Comparison of ENCODE assay signal across 8 mouse cellular contexts in genomic region chr1:156838695-156839094, GRCm38 (mm10). TPM values are rescaled to one million over a fixed set of nuclear protein-coding genes. Genes with fewer than 3 reads are reported as not detected.
A peak's percentile ranks its signal among the peaks of the same experiment; 100 is the strongest.
DNase-seq lines count a peak whose midpoint lies in the region; ATAC-seq lines count a peak whose summit lies in the region.

No protein-coding gene starts in this region.

- peak overlapping the region; percentile 60 for H3K4me2 ChIP-seq in limb, embryonic 13.5 days (replicated peaks)
- peak overlapping the region; percentile 38 for H3K4me2 ChIP-seq in neural tube, embryonic 12.5 days (replicated peaks)

- H3K9ac ChIP-seq in limb, embryonic 13.5 days, result peak overlapping the region; percentile 60
- no peak overlapping the region for H3K9ac ChIP-seq in neural tube, embryonic 12.5 days

- 4% methylated on average over 6 of the region's 6 CpGs for WGBS in limb, embryonic 13.5 days
- 6% methylated on average over 6 of the region's 6 CpGs for WGBS in neural tube, embryonic 12.5 days

- DNase-seq in R1 (ENCODE audit: low read depth, low spot score), result peak; percentile 62
- peak; percentile 85 for DNase-seq in embryo, embryonic 10.5 days (ENCODE audit: low spot score)
- peak; percentile 47 to 56 for DNase-seq in gastrocnemius, postnatal 36 days
- peak; percentile 42 for DNase-seq in hindlimb bud, embryonic 11.5 days (ENCODE audit: extremely low spot score, low read depth, low spot score)
- no peak for DNase-seq in cerebellum, adult 18-20 months
- no peak for DNase-seq in spleen, postnatal 36 days (ENCODE audit: low spot score in 2 of 2)

- H3K36me3 ChIP-seq in limb, embryonic 13.5 days, result no peaks in the 10 kb centered on the region
- no peaks in the 10 kb centered on the region for H3K36me3 ChIP-seq in neural tube, embryonic 12.5 days

- H3K9me3 ChIP-seq in limb, embryonic 13.5 days, result no peaks in the 10 kb centered on the region
- no peaks in the 10 kb centered on the region for H3K9me3 ChIP-seq in neural tube, embryonic 12.5 days

- ATAC-seq in limb, embryonic 13.5 days (ENCODE audit: low FRiP score, low read depth), result peak; percentile 94
- peak; percentile 75 for ATAC-seq in neural tube, embryonic 12.5 days (ENCODE audit: low FRiP score, low read depth)

- H3K27ac ChIP-seq in limb, embryonic 13.5 days, result peak overlapping the region; percentile 89
- H3K27ac ChIP-seq in neural tube, embryonic 12.5 days, result no peak overlapping the region

- intact Hi-C loops in gastrocnemius, postnatal 36 days (cut with DNase I), result no loop called here

- peaks cover 43% of the 10 kb centered on the region for H3K4me1 ChIP-seq in limb, embryonic 13.5 days
- peaks cover 20% of the 10 kb centered on the region for H3K4me1 ChIP-seq in neural tube, embryonic 12.5 days

- H3K27me3 ChIP-seq in limb, embryonic 13.5 days, result no peaks in the 10 kb centered on the region
- H3K27me3 ChIP-seq in neural tube, embryonic 12.5 days (replicated peaks), result no peaks in the 10 kb centered on the region

- peak overlapping the region; percentile 45 for H3K4me3 ChIP-seq in limb, embryonic 13.5 days
- no peak overlapping the region for H3K4me3 ChIP-seq in neural tube, embryonic 12.5 days

RNA-seq across cellular contexts. Expression of gene Angptl1, which starts 0.3 kb away (rescaled TPM):
- total RNA-seq in gastrocnemius, postnatal 36 days (2021), result 10 to 100 TPM in 1 of 2 experiments, 1 to 10 TPM in 1; 8.9 to 13.3 TPM
- 60.4 and 66.1 TPM in 2 replicates for polyA plus RNA-seq in limb, embryonic 13.5 days (2015; fragmentation: Nextera tagmentation; extraction: Ambion mirVana)
- polyA plus RNA-seq in neural tube, embryonic 12.5 days (2016; fragmentation: Nextera tagmentation; extraction: Ambion mirVana), result 7.5 and 8.0 TPM in 2 replicates

Comparison
In these comparisons a context has a peak if more than half of its experiments do, and no peak if none do; other contexts are left out.
1. DNase-seq: peak in R1 (single experiment), embryo, embryonic 10.5 days (single experiment), gastrocnemius, postnatal 36 days (2 of 2) and hindlimb bud, embryonic 11.5 days (single experiment); none in cerebellum, adult 18-20 months (0 of 2) and spleen, postnatal 36 days (0 of 2).